Mouse (Mus musculus) large intestine, adult 2 months (tissue): ENCODE measurements around the gene Cdkn2b. TPM values are rescaled to one million over a fixed set of nuclear protein-coding genes. Genes with fewer than 3 reads are reported as not detected.

Experiments
- DNase-seq: peaks from one replicate; pipeline ENCODE4 v3.0.0-alpha.2; 2012; ENCODE audit warnings: low read depth, low spot score
- WGBS: fragments of 180-500 bp; shearing (Covaris S2); methylation state at CpG from one replicate; pipeline ENCODE4 v1.1.7; 2018; 5-methylcytosine and 5-hydroxymethylcytosine counted together
- polyA plus RNA-seq: library from polyadenylated mRNA; depleted of rRNA; stranded (reverse); fragments of >200 nt; gene quantifications from 2 replicates; pipeline ENCODE4 v1.2.3, GENCODE M21; 2012; rRNA removed

Cdkn2b gene
- 149 and 190 TPM in 2 replicates for polyA plus RNA-seq

GRCm38 (mm10) chr4:89310491-89311254 lies at the start of gene Cdkn2b:
TSS of gene Cdkn2b (minus strand) at chr4:89311039.
- DNase-seq: peak; percentile 82
- under 1% methylated on average over 61 of the region's 61 CpGs for WGBS

GRCm38 (mm10) chr4:89360349-89360748 lies 49.5 kb upstream of the Cdkn2b start:
- peak; percentile 75 for DNase-seq
- 24% methylated on average over 3 of the region's 3 CpGs for WGBS

- 80% methylated on average over 6 of the region's 6 CpGs for WGBS
- no peak for DNase-seq
Measured at GRCm38 (mm10) chr4:89359506-89359905, 48.7 kb upstream of the Cdkn2b start.

- no peak for DNase-seq
- 41% methylated on average over 9 of the region's 9 CpGs for WGBS
Measured at GRCm38 (mm10) chr4:89353935-89354334, 43.1 kb upstream of the Cdkn2b start.

- WGBS: 49% methylated on average over 3 of the region's 3 CpGs
- DNase-seq: no peak
Measured at GRCm38 (mm10) chr4:89353071-89353582, 42.3 kb upstream of the Cdkn2b start.

GRCm38 (mm10) chr4:89351474-89351873 lies 40.6 kb upstream of the Cdkn2b start:
- WGBS: 14% methylated on average over 5 of the region's 5 CpGs
- DNase-seq: no peak

- DNase-seq: no peak
- 71% methylated on average over 6 of the region's 6 CpGs for WGBS
Measured at GRCm38 (mm10) chr4:89350938-89351451, 40.2 kb upstream of the Cdkn2b start.

GRCm38 (mm10) chr4:89350391-89350790 lies 39.6 kb upstream of the Cdkn2b start:
- 48% methylated on average over 9 of the region's 9 CpGs for WGBS
- DNase-seq: no peak

- no peak for DNase-seq
- 62% methylated on average over 5 of the region's 5 CpGs for WGBS
Measured at GRCm38 (mm10) chr4:89348842-89349241, 38.0 kb upstream of the Cdkn2b start.

- no peak for DNase-seq
- WGBS: 32% methylated on average over 13 of the region's 13 CpGs
Measured at GRCm38 (mm10) chr4:89313461-89313860, 2.6 kb upstream of the Cdkn2b start.

GRCm38 (mm10) chr4:89309996-89310395 lies 843 bp downstream of the Cdkn2b start:
- WGBS: 39% methylated on average over 11 of the region's 11 CpGs
- DNase-seq: no peak

GRCm38 (mm10) chr4:89308001-89308400 lies 2.8 kb downstream of the Cdkn2b start:
- DNase-seq: no peak
- 79% methylated on average over 3 of the region's 3 CpGs for WGBS

GRCm38 (mm10) chr4:89306798-89307365 lies 4.0 kb downstream of the Cdkn2b start:
- no peak for DNase-seq
- WGBS: 25% methylated on average over 25 of the region's 25 CpGs

- 42% methylated on average over 3 of the region's 3 CpGs for whole genome bisulfite sequencing
- no peak for DNase-seq
Measured at GRCm38 (mm10) chr4:89305691-89306090, 5.1 kb downstream of the Cdkn2b start.

GRCm38 (mm10) chr4:89303281-89303995 lies 7.4 kb downstream of the Cdkn2b start:
- WGBS: 31% methylated on average over 14 of the region's 14 CpGs
- no peak for DNase-seq

GRCm38 (mm10) chr4:89302129-89302528 lies 8.7 kb downstream of the Cdkn2b start:
- DNase-seq: no peak
- 37% methylated on average over 1 of the region's 1 CpGs for WGBS

- 37% methylated on average over 2 of the region's 2 CpGs for WGBS
- no peak for DNase-seq
Measured at GRCm38 (mm10) chr4:89299721-89300120, 11.1 kb downstream of the Cdkn2b start.

GRCm38 (mm10) chr4:89295441-89296220 lies 15.2 kb downstream of the Cdkn2b start:
- no peak for DNase-seq
- 14% methylated on average over 31 of the region's 31 CpGs for WGBS
